Mouse (Mus musculus): ENCODE measurements around the gene Klf7. TPM values are rescaled to one million over a fixed set of nuclear protein-coding genes. Genes with fewer than 3 reads are reported as not detected.

The Klf7 gene
- polyA plus RNA-seq, 1 experiment: 3.9 TPM

DNA sequence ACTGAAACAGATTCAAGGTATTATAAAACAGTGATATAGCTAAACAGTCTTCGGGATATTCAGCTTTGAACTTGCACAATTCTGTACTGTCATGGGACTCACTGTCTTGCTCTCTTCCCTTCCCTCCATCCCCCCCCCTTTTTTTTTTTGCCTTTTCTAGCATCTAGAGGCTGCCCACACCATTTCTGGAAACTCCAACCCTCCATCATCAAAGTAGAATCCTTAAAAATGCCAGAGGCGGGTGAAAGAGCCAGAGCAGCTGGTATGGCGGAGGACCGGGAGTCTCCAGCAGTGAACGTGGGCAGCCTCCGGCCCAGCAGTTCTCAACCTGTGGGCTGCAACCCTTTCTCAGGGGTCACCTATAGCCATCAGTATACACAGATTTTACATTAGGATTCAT, 84.3 kb downstream of the Klf7 start:
- H3K27me3 ChIP-seq (ENCODE audit: control insufficient read depth, insufficient read depth, insufficient read length): no peaks in the 10 kb centered on the region
- TF ChIP-seq CEBPB (IDR thresholded peaks at IDR 0.05; ENCODE audit: insufficient read depth, poor library complexity, severe bottlenecking): no peak
- no peak for TF ChIP-seq MYOD1 (IDR thresholded peaks at IDR 0.05; ENCODE audit: control insufficient read depth in 1 of 3, insufficient read length in 2 of 3, low read depth in 2 of 3)
- TF ChIP-seq E2F4 (IDR thresholded peaks at IDR 0.05; ENCODE audit: insufficient read depth): no peak
- no peak for TF ChIP-seq REST (IDR thresholded peaks at IDR 0.05; ENCODE audit: insufficient read depth, insufficient read length)
- no peak for TF ChIP-seq POLR2AphosphoS2 (IDR thresholded peaks at IDR 0.05; ENCODE audit: insufficient read length, low read depth)
- TF ChIP-seq USF1 (IDR thresholded peaks at IDR 0.05; ENCODE audit: low read depth): no peak
- no peaks in the 10 kb centered on the region for H3K79me2 ChIP-seq (ENCODE audit: control insufficient read depth, insufficient read depth)
- no peak overlapping the region for H3ac ChIP-seq (ENCODE audit: control insufficient read depth, insufficient read length)
- peaks cover 47% of the 10 kb centered on the region for H3K36me3 ChIP-seq (ENCODE audit: control insufficient read depth, insufficient read depth)
- H3K4me3 ChIP-seq: no peak overlapping the region
- H3K4me2 ChIP-seq (ENCODE audit: low read depth): no peak overlapping the region

DNA sequence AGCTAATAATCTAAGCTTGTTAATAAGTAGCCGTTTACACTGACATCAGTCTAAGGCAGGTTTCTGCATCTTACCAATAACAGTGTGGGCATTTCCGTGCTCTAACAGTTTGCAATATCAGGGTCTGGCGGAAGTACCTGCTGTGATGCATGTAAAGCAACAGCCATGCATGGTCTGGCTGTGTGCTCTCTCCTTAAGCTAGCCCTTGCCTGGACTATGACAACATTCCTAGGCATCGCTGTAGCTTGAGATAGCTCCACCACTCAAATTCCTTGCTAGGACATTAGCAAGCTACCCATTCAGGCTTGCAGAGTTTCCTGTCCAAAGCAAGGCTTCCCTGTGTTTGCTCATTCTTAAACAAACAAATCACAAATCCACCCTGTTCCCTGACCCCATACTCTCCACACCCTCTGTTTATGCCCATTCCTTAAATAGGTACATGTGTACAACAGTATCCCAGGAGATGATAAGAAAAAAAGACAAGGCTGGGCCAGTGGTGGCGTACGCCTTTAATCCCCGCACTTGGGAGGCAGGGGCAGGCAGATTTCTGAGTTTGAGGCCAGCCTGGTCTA, 85.1 kb downstream of the Klf7 start:
- Histone ChIP-seq H3ac (ENCODE audit: control insufficient read depth, insufficient read length) (no peak overlapping the region), H3K36me3 (ENCODE audit: control insufficient read depth, insufficient read depth) (peaks cover 47% of the 10 kb centered on the region), H3K27me3 (ENCODE audit: control insufficient read depth, insufficient read depth, insufficient read length) (no peaks in the 10 kb centered on the region), H3K4me2 (ENCODE audit: low read depth) (no peak overlapping the region), H3K4me3 (no peak overlapping the region), H3K79me2 (ENCODE audit: control insufficient read depth, insufficient read depth) (no peaks in the 10 kb centered on the region)
- TF ChIP-seq REST (IDR thresholded peaks at IDR 0.05; ENCODE audit: insufficient read depth, insufficient read length): no peak
- no peak for TF ChIP-seq POLR2A (IDR thresholded peaks at IDR 0.05; ENCODE audit: insufficient read length, low read depth)
- TF ChIP-seq SRF (IDR thresholded peaks at IDR 0.05; ENCODE audit: control insufficient read depth, insufficient read length, low read depth): no peak
- TF ChIP-seq MAX (IDR thresholded peaks at IDR 0.05; ENCODE audit: low read depth): no peak
- no peak for TF ChIP-seq CEBPB (IDR thresholded peaks at IDR 0.05; ENCODE audit: insufficient read depth, poor library complexity, severe bottlenecking)
- TF ChIP-seq TCF12 (IDR thresholded peaks at IDR 0.05; ENCODE audit: insufficient read depth, poor library complexity, severe bottlenecking): no peak
- no peak for TF ChIP-seq USF1 (IDR thresholded peaks at IDR 0.05; ENCODE audit: low read depth)

DNA sequence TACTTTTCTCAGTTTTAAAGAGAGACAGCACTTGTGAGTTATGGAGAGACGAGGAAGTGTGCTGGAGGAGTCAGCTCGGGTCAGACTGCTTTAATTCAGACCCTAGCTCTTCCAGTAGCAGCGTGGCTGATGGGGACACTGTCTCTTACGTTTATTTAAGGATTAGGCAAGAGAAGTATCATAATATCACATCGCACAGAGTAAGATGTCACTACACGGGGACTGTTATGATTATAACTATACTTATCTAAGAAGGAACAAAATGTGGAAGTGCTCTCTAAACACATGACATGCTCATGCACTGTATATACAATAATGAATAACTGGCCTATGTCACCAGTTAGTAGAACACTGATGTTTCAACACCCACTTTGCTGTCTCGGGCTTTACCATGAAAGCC, 86.3 kb downstream of the Klf7 start:
- TF ChIP-seq REST (IDR thresholded peaks at IDR 0.05; ENCODE audit: insufficient read depth, insufficient read length) (no peak), TCF3 (IDR thresholded peaks at IDR 0.05; ENCODE audit: insufficient read length, low read depth) (no peak), MAX (IDR thresholded peaks at IDR 0.05; ENCODE audit: low read depth) (no peak), MYOG (IDR thresholded peaks at IDR 0.05; ENCODE audit: control insufficient read depth in 1 of 3, insufficient read depth in 1 of 3, insufficient read length in 2 of 3, low read depth in 2 of 3) (no peak), MYOD1 (IDR thresholded peaks at IDR 0.05; ENCODE audit: control insufficient read depth in 1 of 3, insufficient read length in 2 of 3, low read depth in 2 of 3) (no peak), E2F4 (IDR thresholded peaks at IDR 0.05; ENCODE audit: insufficient read depth) (no peak), TCF12 (IDR thresholded peaks at IDR 0.05; ENCODE audit: insufficient read depth, poor library complexity, severe bottlenecking) (no peak), POLR2AphosphoS2 (IDR thresholded peaks at IDR 0.05; ENCODE audit: insufficient read length, low read depth) (no peak), CEBPB (IDR thresholded peaks at IDR 0.05; ENCODE audit: insufficient read depth, poor library complexity, severe bottlenecking) (no peak), POLR2A (IDR thresholded peaks at IDR 0.05; ENCODE audit: insufficient read length, low read depth) (no peak), USF1 (IDR thresholded peaks at IDR 0.05; ENCODE audit: low read depth) (no peak), SRF (IDR thresholded peaks at IDR 0.05; ENCODE audit: control insufficient read depth, insufficient read length, low read depth) (no peak)
- H3K27me3 ChIP-seq (ENCODE audit: control insufficient read depth, insufficient read depth, insufficient read length): no peaks in the 10 kb centered on the region
- no peak overlapping the region for H3ac ChIP-seq (ENCODE audit: control insufficient read depth, insufficient read length)
- no peaks in the 10 kb centered on the region for H3K79me2 ChIP-seq (ENCODE audit: control insufficient read depth, insufficient read depth)
- H3K4me2 ChIP-seq (ENCODE audit: low read depth): no peak overlapping the region
- H3K36me3 ChIP-seq (ENCODE audit: control insufficient read depth, insufficient read depth): peaks cover 39% of the 10 kb centered on the region
- H3K4me3 ChIP-seq: no peak overlapping the region

DNA sequence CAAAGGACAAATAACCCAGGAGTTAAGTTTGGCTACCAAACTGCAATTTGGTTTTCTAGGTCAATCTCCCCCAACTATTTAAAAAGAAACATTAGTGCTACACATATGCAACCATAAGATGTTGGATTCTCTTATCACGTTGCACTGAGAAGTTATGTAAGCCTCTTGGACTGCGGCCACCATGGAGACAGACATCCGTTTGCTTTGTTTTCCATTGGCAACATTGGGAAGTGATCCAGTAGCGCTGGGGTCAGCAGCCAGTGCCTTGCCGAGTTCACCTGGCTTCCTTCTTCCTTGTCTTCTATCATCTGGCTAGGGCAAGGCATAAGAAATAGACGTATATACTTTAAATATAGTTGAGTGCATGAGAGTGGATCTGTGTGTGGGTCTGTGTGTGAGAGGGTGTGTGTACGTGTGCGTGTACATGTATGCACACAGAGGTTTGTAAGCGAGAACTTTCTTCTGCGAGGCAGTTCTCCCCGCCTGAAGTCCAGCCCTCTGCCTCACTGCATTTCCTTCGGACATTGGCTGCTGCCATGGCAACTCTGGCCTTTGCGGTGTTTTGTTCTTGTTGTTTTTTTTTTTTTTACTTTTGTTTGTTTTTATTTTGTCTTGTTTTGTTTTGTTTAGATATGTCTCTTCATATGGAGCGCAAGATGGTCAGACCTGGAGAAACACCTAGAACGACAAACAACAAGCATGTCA, 86.8 kb downstream of the Klf7 start:
- Histone ChIP-seq H3K36me3 (ENCODE audit: control insufficient read depth, insufficient read depth) (peaks cover 34% of the 10 kb centered on the region), H3ac (ENCODE audit: control insufficient read depth, insufficient read length) (no peak overlapping the region), H3K27me3 (ENCODE audit: control insufficient read depth, insufficient read depth, insufficient read length) (no peaks in the 10 kb centered on the region), H3K4me2 (ENCODE audit: low read depth) (no peak overlapping the region), H3K4me3 (no peak overlapping the region), H3K79me2 (ENCODE audit: control insufficient read depth, insufficient read depth) (no peaks in the 10 kb centered on the region)
- no peak for TF ChIP-seq TCF12 (IDR thresholded peaks at IDR 0.05; ENCODE audit: insufficient read depth, poor library complexity, severe bottlenecking)
- no peak for TF ChIP-seq USF1 (IDR thresholded peaks at IDR 0.05; ENCODE audit: low read depth)
- no peak for TF ChIP-seq MYOD1 (IDR thresholded peaks at IDR 0.05; ENCODE audit: control insufficient read depth in 1 of 3, insufficient read length in 2 of 3, low read depth in 2 of 3)
- no peak for TF ChIP-seq POLR2A (IDR thresholded peaks at IDR 0.05; ENCODE audit: insufficient read length, low read depth)
- TF ChIP-seq CEBPB (IDR thresholded peaks at IDR 0.05; ENCODE audit: insufficient read depth, poor library complexity, severe bottlenecking): no peak
- no peak for TF ChIP-seq E2F4 (IDR thresholded peaks at IDR 0.05; ENCODE audit: insufficient read depth)
- no peak for TF ChIP-seq SRF (IDR thresholded peaks at IDR 0.05; ENCODE audit: control insufficient read depth, insufficient read length, low read depth)
- no peak for TF ChIP-seq TCF3 (IDR thresholded peaks at IDR 0.05; ENCODE audit: insufficient read length, low read depth)
- TF ChIP-seq REST (IDR thresholded peaks at IDR 0.05; ENCODE audit: insufficient read depth, insufficient read length): no peak
- TF ChIP-seq MYOG (IDR thresholded peaks at IDR 0.05; ENCODE audit: control insufficient read depth in 1 of 3, insufficient read depth in 1 of 3, insufficient read length in 2 of 3, low read depth in 2 of 3): no peak
- no peak for TF ChIP-seq POLR2AphosphoS2 (IDR thresholded peaks at IDR 0.05; ENCODE audit: insufficient read length, low read depth)
- TF ChIP-seq MAX (IDR thresholded peaks at IDR 0.05; ENCODE audit: low read depth): no peak
